Mouse (Mus musculus) thymus, postnatal 25 days (tissue): ENCODE measurements at regions not wholly inside any gene's neighbourhood (a gene's known extent, or its start where the extent isn't known, plus 50 kb on each side); places are given as distances from the start of the nearest gene placed in this dataset.

Source experiments
- DNase-seq: peaks from one replicate; pipeline ENCODE4 v3.0.0; 2022

DNA sequence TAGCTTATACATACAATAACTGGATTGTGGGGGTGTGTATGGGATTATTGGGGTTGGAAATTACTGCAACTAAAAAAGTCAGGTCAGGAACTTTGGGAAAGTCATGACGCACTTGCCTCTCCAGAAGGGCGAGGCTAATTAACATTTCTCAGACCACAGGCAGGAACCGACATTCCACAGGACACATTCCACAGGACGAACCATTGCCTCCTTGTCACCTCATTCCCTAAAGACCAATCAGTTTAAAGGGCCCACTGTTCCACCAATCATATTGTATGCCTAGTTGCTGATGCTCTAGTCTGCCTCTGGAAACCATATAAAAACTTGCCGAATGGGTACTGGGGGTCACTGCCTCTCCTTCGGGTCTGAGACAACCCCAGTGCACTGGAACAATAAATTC is 113.0 kb upstream of the Pcgf5 start:
- no peak for DNase-seq

DNA sequence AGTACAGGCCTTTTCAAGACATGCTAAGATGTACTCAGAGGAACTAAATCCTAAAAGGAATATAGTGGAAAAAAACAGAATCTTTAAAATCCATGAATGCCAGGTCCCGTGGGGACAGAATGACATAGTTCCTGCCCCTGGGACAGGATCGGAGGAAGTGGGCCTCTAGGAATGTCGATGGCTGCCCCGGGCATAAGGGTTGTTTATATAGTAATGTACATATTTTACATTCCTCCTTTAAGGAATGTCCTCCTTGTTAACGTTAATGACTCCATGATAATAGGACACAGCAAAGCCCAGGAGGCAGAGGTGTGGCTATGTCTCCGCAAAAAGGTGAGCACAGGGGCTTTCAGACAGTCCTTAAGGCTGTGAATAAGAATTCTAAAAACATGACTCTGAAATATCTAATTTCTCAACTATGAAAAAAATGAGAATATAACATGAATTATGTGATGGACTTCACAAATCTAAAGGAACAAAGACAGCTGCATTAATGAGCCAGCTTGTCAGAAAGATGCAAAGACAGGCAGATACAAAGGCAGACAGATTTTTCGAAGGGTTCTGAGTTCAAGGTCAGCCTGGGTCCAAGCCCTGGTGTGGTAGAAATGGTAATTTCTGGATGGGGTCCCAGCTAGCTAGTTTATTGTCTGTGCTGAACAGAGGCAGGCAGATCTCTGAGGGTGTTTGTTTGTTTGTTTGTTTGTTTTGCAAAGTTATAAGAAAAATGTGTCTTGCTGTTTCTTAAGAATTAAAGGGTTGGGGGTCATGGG is 111.3 kb upstream of the Pcgf5 start:
- DNase-seq: no peak

DNA sequence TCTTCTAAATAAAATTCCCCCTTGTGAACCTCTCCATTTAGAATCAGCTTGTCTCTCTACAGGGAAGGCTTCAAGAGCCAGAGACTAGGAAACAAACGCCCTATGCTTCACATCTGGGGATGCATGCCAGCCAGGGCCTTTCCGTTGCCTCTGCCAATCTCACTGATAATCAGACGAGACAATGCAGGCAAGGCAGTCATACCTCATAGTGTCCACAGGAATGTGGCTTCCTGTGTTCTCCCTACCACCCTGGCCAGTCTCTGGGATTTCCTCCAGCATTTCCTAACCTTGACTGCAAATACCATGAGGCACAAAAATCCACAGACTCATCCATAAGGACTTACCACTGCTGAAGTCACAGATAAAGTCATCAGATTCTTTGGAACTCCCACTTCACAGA is 110.4 kb upstream of the Pcgf5 start:
- DNase-seq: no peak

GRCm38 (mm10) chr19:36238536-36238935 is 109.6 kb upstream of the Pcgf5 start:
- DNase-seq: peak; percentile 26

GRCm38 (mm10) chr19:36242396-36242795 is 105.7 kb upstream of the Pcgf5 start:
- DNase-seq: peak; percentile 74

DNA sequence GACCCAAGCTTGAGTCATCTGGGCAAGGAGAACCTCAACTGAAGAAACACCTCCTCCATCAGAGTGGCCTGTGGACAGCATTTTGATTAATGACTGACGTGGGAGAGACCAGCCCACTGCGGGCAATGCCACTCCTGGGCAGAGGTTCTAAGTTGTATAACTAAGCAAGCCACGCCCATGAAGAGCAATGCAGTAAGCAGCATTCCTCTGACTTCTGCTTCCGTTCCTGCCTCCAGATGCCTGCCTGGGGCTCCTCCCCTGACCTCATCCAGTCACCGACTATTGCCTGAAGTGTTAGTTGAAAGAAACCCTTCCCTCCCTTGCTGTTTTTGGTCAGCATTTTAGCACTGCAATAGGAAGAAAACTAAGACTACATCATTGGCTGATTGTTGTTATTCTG is 105.2 kb upstream of the Pcgf5 start:
- DNase-seq: peak; percentile 39

DNA sequence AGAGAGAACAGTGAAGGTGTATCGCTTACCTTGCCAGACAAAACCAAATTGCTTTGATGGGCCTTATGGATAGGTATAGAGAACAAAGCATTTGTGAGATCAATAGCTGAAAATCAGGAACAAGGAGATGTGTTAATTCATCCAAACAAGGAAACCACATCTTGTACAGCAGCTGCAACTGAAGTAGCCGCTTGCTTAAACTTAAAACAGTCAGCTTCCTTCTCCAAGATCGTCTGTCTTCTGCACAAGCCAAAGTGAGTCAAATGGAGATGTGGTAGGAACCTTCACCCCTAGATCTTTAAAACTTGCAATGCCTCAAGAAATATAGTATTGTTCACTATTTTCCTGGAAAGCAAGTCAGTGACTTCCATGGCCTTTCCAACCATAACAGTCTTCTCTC is 95.6 kb upstream of the Pcgf5 start:
- DNase-seq: no peak

DNA sequence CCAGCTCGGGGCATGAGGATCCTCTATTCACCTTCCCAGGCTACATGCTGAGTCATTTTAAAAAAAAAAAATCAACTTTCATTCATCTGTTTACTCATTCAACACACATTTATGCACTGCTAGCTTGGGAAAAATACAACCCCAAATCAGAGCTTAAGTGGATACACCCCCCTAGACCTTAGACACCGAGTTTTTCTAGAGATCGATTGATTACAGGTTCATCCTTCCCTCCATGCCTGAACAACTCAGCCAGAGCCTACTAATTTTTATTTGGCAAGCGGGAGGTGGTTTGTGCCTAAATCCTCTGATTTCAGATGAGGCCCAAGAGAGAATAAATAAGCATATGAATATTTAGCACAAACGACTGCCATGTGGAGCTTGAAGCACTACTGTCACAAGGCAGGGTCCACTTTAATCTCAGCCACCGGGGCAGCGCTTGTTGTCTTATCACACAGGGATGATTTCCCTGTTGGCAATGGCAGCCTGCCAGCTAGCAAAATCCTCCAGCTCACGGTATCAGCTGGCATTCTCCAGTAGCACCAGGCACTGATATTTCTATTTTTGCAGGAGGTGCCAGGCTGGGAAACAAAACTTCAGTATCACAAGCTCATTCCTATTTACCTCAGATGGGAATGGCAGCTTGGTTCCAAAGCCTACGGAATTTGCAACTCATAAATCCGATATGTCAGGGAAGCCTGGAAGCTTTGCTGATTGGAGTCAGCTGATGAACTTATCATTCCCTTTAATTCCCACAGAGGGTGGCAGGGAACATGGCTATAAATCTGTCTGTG is 90.2 kb upstream of the Pcgf5 start:
- no peak for DNase-seq

GRCm38 (mm10) chr19:36261819-36262218 is 86.3 kb upstream of the Pcgf5 start:
- no peak for DNase-seq

DNA sequence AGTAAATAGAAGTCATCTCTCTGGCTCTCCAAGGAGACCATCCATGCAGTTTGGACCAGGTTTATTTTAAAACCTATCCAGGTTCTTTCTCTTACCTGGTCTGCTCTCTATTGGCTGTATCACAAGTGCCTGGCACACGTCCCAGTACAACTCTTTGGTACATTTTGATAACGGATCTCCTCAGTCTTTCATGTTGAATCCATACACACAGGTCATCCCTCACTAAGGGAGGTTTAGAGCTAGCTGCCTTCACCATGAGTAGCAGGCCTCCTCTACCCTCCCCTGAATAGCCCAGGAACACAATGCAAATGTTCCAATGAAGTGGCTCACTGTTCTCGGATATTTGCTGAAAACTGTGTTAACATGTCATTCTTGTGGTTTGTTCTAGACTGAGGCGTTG is 84.2 kb upstream of the Pcgf5 start:
- no peak for DNase-seq

GRCm38 (mm10) chr19:36264397-36264796 is 83.7 kb upstream of the Pcgf5 start:
- DNase-seq: no peak

DNA sequence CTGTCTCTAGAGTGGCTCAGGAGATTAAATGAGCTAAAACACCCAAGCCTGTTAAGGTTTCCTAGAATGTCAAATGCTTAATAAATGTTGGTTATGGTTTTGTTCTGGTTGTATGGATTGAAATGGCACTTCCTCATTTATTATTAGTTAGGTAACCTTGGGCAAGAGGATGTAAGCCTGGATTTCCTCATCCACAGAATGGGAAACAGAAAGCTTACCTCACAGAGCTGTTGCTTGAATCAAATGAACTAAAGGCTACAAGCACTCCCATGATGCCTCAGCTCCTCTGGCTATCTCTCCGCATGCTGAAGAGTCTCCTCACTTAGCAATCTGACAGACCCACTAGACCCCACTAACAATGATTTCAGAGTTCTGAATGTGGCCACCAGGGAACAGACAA is 82.8 kb upstream of the Pcgf5 start:
- no peak for DNase-seq

- peak; percentile 50 for DNase-seq
Observed at GRCm38 (mm10) chr19:36266346-36266745, 81.8 kb upstream of the Pcgf5 start.

DNA sequence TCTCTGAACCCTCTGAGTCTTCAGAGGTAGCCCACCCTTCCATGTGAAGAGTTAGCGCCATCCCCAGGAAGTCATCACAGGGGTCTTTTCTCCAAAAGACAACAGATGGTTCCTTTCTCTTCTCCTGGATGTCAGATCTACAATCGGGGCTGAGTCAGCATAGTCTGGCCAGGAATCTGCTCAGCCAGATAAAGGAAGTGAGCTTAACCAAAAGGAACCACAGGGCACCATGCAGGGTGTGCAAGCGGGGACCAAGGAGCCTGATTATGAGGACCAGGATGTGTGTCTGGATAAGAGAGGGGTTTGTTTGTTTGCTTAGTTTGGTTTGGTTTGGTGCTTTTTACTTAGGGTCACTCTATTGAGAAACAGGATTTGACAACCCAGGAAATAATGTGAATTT is 74.6 kb upstream of the Pcgf5 start:
- no peak for DNase-seq

GRCm38 (mm10) chr19:36285465-36285864 is 62.6 kb upstream of the Pcgf5 start:
- DNase-seq: no peak

- DNase-seq: no peak
Observed at GRCm38 (mm10) chr19:36290778-36291177, 57.3 kb upstream of the Pcgf5 start.

GRCm38 (mm10) chr19:36293177-36293969 is 54.7 kb upstream of the Pcgf5 start:
- DNase-seq: no peak
